Mouse (Mus musculus) erythroid progenitor cell, adult 5-6 weeks (primary cell): ENCODE data around the gene Rest. TPM values are rescaled to one million over a fixed set of nuclear protein-coding genes. Genes with fewer than 3 reads are reported as not detected.
"Not testable (repeated sequence)": the region's sequence is repeated elsewhere in the genome, so short reads cannot be mapped to it uniquely, and the experiment has no call there.

Experiments
- ATAC-seq: replicated peaks from 2 replicates; pipeline ENCODE4 v1.8.0; 2016; ENCODE audit warnings: moderate number of reproducible peaks, mild to moderate bottlenecking, moderate TSS enrichment, inconsistent platforms; ENCODE audit not compliant: poor library complexity, low FRiP score, severe bottlenecking
- total RNA-seq, 2 experiments: library from RNA; stranded (forward) in 1 of 2; stranded (reverse) in 1 of 2; fragments of 150-400 nt in 1 of 2; fragments of 186-747, 209-891 nt in 1 of 2; gene quantifications; 2 replicates each; pipeline versions ENCODE4 v1.2.3 to v1.2.4; 2015 to 2017; ENCODE audit warnings: low replicate concordance in 2 of 2

Gene Rest
- total RNA-seq (2015; ENCODE audit: low replicate concordance) = 7.2 and 8.8 TPM in 2 replicates
- total RNA-seq (2017; ENCODE audit: low replicate concordance) = 11.2 and 13.4 TPM in 2 replicates

DNA sequence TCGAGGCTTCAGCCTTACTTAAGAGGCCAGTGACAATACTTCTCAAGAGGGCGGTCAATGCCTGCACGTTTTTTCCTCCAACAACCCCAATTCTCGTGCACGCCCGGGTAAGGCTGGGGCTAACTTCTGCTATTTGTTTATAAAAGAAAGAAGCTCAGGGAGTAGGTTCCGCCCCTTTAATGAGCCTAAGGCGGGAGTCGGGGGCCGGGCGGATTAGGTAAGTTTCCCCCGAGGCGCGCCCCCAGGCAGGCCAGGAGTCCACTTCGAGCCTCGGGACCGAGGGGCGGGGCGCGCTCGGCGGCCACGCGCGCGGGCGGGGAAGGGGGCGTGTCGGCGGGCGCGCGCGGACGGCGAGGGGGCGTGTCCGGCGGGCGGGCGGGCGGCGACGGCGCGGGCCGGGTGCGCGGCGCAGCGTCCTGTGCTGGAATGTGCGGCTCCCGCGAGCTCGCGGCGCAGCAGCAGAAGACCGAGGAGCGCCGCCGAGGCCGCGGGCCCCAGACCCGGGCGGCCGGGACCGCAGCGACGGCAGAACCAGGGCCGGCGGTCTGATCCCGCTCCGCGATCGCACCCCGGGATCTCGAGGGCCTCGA lies at the start of gene Rest:
Gene Rest, plus strand, starts transcription at position 411 of the 590 bp plus-strand sequence.
- ATAC-seq = peak; percentile 55

DNA sequence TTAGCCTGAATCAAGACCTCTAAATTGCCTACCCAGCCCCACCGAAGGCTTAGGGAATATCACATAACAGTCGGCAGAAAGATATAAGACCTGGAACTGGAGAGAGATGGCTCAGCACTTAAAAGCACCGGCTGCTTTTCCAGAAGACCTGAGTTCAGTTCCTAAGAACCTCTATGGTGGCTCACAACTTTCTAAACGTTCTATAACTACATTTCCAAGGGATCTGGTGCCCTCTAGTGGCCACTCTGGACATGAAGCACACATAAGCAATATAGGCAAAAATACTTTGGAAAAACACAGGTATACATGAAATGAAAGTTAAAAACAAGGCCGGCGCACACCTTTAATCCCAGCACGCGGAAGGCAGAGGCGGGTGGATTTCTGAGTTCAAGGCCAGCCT lies 48.1 kb upstream of the Rest start:
- ATAC-seq = peak; percentile 71

- no peak for ATAC-seq
Measured at GRCm38 (mm10) chr5:77217724-77218123, 47.6 kb upstream of the Rest start.

GRCm38 (mm10) chr5:77223043-77223975 lies 42.0 kb upstream of the Rest start:
- ATAC-seq = 0 out of 2 replicates have a peak, but pooled peaks have one; percentile 25

DNA sequence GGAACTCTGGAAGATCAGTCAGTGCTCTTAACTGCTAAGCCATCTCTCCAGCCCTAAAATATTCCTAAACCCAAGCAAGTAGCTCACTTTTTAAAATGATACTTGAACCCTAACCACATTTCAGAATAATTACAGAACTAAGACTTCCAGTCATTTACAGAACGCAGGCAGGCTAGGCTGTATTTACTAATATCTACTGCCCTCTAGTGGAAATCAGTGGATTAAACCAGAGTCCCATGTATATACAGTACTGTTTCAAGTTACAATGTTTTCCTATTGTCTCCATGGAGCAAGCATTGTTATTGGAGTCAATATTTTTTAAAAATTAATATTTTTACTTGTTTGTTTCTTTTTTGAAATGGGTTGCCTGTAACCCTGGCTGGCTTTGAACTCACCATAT lies 36.3 kb upstream of the Rest start:
- ATAC-seq = 0 out of 2 replicates have a peak, but pooled peaks have one; percentile 61

GRCm38 (mm10) chr5:77231863-77232262 lies 33.4 kb upstream of the Rest start:
- ATAC-seq = not testable (repeated sequence)

DNA sequence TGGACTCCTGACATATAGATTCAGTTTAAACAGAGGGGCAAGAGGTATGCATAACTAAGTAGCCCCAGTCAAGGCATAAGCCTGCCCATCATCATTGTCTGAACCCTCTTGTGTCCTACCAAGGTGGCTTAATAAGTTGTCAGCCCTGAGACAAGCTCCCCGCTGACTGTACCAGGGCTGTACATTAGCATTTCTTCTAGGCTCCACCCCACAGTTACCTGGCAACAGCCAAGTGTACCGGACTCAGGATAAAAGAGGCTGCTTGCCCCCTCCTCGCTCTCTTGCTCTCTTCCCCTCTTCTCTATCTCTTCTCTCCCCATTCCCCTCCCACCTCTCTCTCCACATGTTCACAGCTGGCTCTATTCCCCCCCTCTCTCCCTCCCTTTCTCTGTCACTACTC lies 30.4 kb upstream of the Rest start:
- no peak for ATAC-seq

GRCm38 (mm10) chr5:77237104-77237503 lies 28.2 kb upstream of the Rest start:
- ATAC-seq = no peak

GRCm38 (mm10) chr5:77244331-77244987 lies 20.8 kb upstream of the Rest start:
- ATAC-seq = no peak

DNA sequence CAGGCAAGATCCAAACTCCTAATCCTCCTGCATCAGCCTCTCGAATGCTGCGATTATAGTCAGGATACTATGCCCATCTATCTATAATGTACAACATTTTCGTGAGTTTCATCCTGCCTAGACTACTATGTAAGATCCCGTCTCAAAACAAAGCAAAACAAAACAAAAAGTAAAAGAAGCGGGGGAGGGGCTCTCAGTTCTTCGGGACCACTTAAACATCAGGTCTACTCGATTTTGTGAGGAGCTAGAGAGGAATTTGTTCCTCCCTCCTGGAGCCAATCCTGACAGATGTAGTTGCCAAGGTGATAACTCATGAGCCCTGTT lies 19.9 kb upstream of the Rest start:
- no peak for ATAC-seq

GRCm38 (mm10) chr5:77245787-77246671 lies 19.3 kb upstream of the Rest start:
- no peak for ATAC-seq

DNA sequence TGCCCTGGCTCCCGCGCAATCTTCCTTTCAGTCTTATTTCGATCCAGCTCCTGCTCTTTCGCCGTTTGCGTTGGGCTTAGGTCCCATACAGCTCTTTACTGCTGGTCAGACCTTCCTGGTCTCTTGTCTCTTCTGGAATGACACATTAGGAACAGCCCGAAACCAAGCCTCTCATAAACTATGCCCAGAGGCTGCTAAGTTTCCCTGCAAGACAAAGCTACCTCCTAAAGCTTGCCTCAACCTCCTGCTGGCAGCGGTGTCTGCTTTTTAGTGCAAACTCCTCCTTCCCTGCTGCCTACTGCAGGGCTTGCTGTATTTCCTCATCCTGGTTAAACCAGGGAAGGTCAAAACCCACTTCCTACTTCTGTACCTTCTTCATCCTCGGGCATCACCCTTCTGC lies 15.2 kb upstream of the Rest start:
- no peak for ATAC-seq

GRCm38 (mm10) chr5:77251656-77252055 lies 13.6 kb upstream of the Rest start:
- no peak for ATAC-seq

DNA sequence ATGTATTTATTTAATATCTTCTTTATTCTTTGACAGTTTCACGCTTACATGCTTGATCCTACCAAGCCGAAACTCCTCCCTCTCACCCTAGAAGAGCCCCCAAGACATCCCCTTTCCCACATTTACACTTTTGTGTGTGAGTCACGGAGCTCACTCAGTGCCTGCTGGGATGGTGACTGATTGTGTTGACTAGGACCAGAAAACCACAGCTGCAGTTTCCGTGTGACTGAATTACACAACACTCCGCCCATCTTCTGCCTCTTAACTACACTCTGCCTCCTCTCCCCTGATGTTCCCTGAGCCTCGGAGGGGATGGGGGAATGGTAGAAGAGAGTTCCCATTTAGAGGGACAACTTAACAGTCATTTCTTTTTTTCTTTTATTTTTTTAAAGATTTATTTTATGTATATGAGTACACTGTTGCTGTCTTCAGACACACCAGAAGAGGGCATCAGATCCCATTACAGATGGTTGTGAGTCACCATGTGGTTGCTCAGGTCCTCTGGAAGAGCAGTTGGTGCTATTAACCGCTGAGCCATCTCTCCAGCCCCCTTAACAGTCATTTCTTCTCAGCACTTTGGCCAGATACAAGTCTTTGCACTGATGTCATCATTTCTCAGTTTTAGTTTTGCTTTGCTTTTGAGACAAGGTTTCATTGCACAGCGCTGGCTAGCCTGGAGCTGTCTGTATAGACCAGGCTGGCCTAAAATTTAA lies 13.0 kb upstream of the Rest start:
- ATAC-seq = no peak

GRCm38 (mm10) chr5:77253154-77253553 lies 12.1 kb upstream of the Rest start:
- no peak for ATAC-seq

GRCm38 (mm10) chr5:77254402-77254801 lies 10.9 kb upstream of the Rest start:
- no peak for ATAC-seq

GRCm38 (mm10) chr5:77257603-77258002 lies 7.7 kb upstream of the Rest start:
- ATAC-seq = no peak

GRCm38 (mm10) chr5:77259315-77259714 lies 6.0 kb upstream of the Rest start:
- ATAC-seq = no peak

GRCm38 (mm10) chr5:77260141-77260540 lies 5.2 kb upstream of the Rest start:
- peak; percentile 32; the same call in 1 of the 2 replicates for ATAC-seq
